Mouse (Mus musculus) lung, postnatal 0 days (tissue): ENCODE measurements around the gene Map1lc3b. TPM values are rescaled to one million over a fixed set of nuclear protein-coding genes. Genes with fewer than 3 reads are reported as not detected.

Source experiments
- ATAC-seq: fragments of 200-750 bp; cut with Nextera tagmentation; 2 replicates; pipeline ENCODE4 v1.8.0; 2017; ENCODE audit warnings: moderate library complexity
- DNase-seq: peaks from one replicate; pipeline ENCODE4 v3.0.0-alpha.2; 2016; ENCODE audit warnings: low spot score
- H3K27ac ChIP-seq: fragments of 300-500 bp; sonication (generic); 2 replicates; pipeline ENCODE4 v1.5.1; 2014; ENCODE audit warnings: antibody characterized with exemption, mild to moderate bottlenecking, low read length, mixed read lengths
- H3K27me3 ChIP-seq: fragments of 300-500 bp; sonication (generic); replicated peaks from 2 replicates; pipeline ENCODE4 v1.6.1; 2014; ENCODE audit warnings: low read length, mixed read lengths; ENCODE audit not compliant: insufficient read depth
- H3K36me3 ChIP-seq: fragments of 300-500 bp; sonication (generic); 2 replicates; pipeline ENCODE4 v1.6.1; 2014; ENCODE audit warnings: low read length, mixed read lengths; ENCODE audit not compliant: insufficient read depth
- H3K4me1 ChIP-seq: fragments of 300-500 bp; sonication (generic); 2 replicates; pipeline ENCODE4 v1.6.1; 2014; ENCODE audit warnings: antibody characterized with exemption, low read depth, low read length, mixed read lengths; ENCODE audit not compliant: insufficient read depth
- H3K4me2 ChIP-seq: fragments of 300-500 bp; sonication (generic); replicated peaks from 2 replicates; pipeline ENCODE4 v1.6.1; 2014; ENCODE audit warnings: low read depth, mild to moderate bottlenecking, low read length, moderate library complexity, mixed read lengths
- H3K4me3 ChIP-seq: fragments of 300-500 bp; sonication (generic); 2 replicates; pipeline ENCODE4 v1.5.1; 2014; ENCODE audit warnings: low read depth, low read length
- H3K9ac ChIP-seq: fragments of 300-500 bp; sonication (generic); replicated peaks from 2 replicates; pipeline ENCODE4 v1.6.1; 2014; ENCODE audit warnings: low read depth, mild to moderate bottlenecking
- H3K9me3 ChIP-seq: fragments of 300-500 bp; sonication (generic); 2 replicates; pipeline ENCODE4 v1.6.1; 2016; ENCODE audit warnings: low read length, mixed read lengths
- CTCF ChIP-seq: IDR thresholded peaks from 2 replicates; pipeline ENCODE4 v1.5.1; 2016; ENCODE audit warnings: antibody characterized with exemption, mild to moderate bottlenecking
- EP300 ChIP-seq: IDR thresholded peaks from 2 replicates; pipeline ENCODE4 v1.6.1; 2016; ENCODE audit warnings: antibody characterized with exemption, mild to moderate bottlenecking, control low read depth
- WGBS: fragments of 180-500 bp; shearing (Covaris S2); extraction: QIAGEN DNeasy Blood & Tissue Kit; methylation state at CpG from one replicate; pipeline ENCODE4 v1.1.7; 2014; 5-methylcytosine and 5-hydroxymethylcytosine counted together
- polyA plus RNA-seq: library from polyadenylated mRNA; unstranded; fragments of >200 nt; fragmentation: Nextera tagmentation; extraction: Ambion mirVana; gene quantifications from 2 replicates; pipeline ENCODE4 v1.2.1, GENCODE M21; 2015

Map1lc3b gene
- polyA plus RNA-seq, 1 experiment from 2014 or later = 449 TPM

DNA sequence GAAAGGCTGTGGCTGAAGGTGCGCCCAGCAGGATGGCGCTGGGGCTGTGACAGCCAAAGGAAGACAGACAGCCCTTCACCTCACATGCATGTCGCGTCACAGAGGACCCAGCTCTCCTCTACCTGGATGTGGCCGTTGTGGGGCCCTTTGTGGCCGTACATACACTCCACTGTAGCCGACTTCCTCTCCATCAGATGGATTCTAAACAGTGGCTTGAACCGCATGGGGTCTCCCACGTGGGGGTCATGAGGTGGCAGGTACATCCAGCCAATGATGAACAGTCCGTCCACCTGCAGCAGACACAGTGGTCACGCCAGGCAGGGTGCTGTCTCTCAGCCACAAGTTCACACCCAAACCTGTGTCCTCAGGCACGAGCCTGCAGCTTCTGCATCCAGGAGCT, 30.4 kb upstream of the Map1lc3b start:
- no peaks in the 10 kb centered on the region for H3K9me3 ChIP-seq
- WGBS = 90% methylated on average over 12 of the region's 12 CpGs
- no peak overlapping the region for H3K9ac ChIP-seq
- no peak for TF ChIP-seq EP300
- TF ChIP-seq CTCF = no peak
- no peaks in the 10 kb centered on the region; the same call in 1 of the 2 replicates for H3K4me1 ChIP-seq
- ATAC-seq = no peak
- H3K4me3 ChIP-seq = no peak overlapping the region
- H3K36me3 ChIP-seq = 0 out of 2 replicates have a peak, but pooled peaks cover 1% of the 10 kb centered on the region
- no peak overlapping the region for H3K27ac ChIP-seq
- H3K4me2 ChIP-seq = no peak overlapping the region
- H3K27me3 ChIP-seq = no peaks in the 10 kb centered on the region
- DNase-seq = no peak

DNA sequence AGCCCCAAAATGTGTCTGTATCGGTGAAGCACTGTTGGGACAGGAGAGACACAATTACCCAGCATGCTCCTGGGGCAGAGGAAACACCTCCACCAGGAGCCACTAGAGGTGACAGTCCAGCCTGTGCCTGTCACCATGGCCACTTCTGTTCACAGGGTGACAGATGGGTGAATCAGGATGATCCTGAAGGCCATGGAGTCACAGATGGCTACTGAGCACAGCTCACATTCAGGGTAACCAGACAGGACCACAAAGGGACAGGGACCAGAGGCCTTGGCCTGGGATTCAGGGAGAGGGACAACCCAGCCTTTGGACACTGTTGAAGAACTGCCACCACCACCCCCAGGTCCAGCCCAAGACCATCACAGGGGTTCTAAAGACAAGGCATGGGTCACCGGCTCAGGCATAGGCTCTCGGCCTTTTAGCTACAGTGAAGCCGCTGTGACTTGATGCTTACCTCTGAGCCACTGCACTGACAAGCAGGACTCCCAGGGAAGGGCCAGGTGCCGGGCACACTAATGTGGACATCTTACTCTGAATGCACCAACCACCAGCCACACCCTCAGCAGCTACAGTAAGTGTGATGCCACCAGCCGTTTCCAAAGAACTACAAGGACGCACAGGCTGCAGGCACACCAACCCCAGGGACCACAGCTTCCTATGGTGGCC, 29.6 kb upstream of the Map1lc3b start:
- Histone ChIP-seq H3K4me1 (no peaks in the 10 kb centered on the region; the same call in 1 of the 2 replicates), H3K27ac (no peak overlapping the region), H3K9me3 (no peaks in the 10 kb centered on the region), H3K4me2 (no peak overlapping the region), H3K36me3 (no peaks in the 10 kb centered on the region), H3K9ac (no peak overlapping the region), H3K4me3 (no peak overlapping the region), H3K27me3 (no peaks in the 10 kb centered on the region)
- 90% methylated on average over 7 of the region's 7 CpGs for WGBS
- no peak for ATAC-seq
- TF ChIP-seq EP300 (no peak), CTCF (no peak)
- no peak for DNase-seq

GRCm38 (mm10) chr8:121561636-121562345, 28.4 kb upstream of the Map1lc3b start:
- H3K27ac ChIP-seq = peak overlapping the region; percentile 38; the same call in 1 of the 2 replicates
- H3K4me1 ChIP-seq = no peaks in the 10 kb centered on the region; the same call in 1 of the 2 replicates
- TF ChIP-seq CTCF (no peak), EP300 (no peak)
- no peak overlapping the region for H3K9ac ChIP-seq
- no peaks in the 10 kb centered on the region for H3K9me3 ChIP-seq
- no peak overlapping the region for H3K4me3 ChIP-seq
- H3K36me3 ChIP-seq = no peaks in the 10 kb centered on the region
- ATAC-seq (peak; percentile 16; the same call in 1 of the 2 replicates), DNase-seq (peak; percentile 80)
- WGBS = 68% methylated on average over 16 of the region's 16 CpGs
- no peaks in the 10 kb centered on the region for H3K27me3 ChIP-seq
- H3K4me2 ChIP-seq = no peak overlapping the region

DNA sequence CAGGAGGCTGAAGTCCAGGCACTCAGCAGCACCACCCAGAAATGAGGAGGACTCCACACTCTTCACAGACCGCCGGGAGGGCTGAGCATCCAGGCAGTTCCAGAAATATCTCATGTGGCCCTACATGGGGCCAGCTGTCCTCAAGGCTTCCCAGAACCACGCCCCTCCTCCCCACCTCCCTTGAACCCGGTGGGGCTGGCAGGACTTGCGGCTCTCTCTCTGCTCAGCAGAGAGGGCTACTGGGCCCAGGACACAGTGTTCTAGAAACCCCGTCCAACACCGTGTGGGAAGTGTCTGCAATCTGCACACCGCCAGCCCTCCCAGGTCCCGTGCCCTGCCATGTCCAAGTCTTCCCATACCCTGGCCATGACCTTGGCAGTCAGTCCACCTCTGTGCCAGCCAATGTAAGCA, 27.2 kb upstream of the Map1lc3b start:
- DNase-seq (peak; percentile 72), ATAC-seq (peak; percentile 85)
- Histone ChIP-seq H3K27ac (peak overlapping the region; percentile 57; the same call in 1 of the 2 replicates), H3K4me1 (no peaks in the 10 kb centered on the region; the same call in 1 of the 2 replicates), H3K9ac (no peak overlapping the region), H3K4me2 (no peak overlapping the region), H3K4me3 (no peak overlapping the region), H3K9me3 (no peaks in the 10 kb centered on the region), H3K36me3 (no peaks in the 10 kb centered on the region), H3K27me3 (no peaks in the 10 kb centered on the region)
- 50% methylated on average over 9 of the region's 9 CpGs for WGBS
- no peak for TF ChIP-seq CTCF
- peak; percentile 74 for TF ChIP-seq EP300

GRCm38 (mm10) chr8:121563701-121564100, 26.5 kb upstream of the Map1lc3b start:
- Histone ChIP-seq H3K4me1 (no peaks in the 10 kb centered on the region; the same call in 1 of the 2 replicates), H3K36me3 (no peaks in the 10 kb centered on the region), H3K4me2 (no peak overlapping the region), H3K9me3 (no peaks in the 10 kb centered on the region), H3K4me3 (no peak overlapping the region), H3K9ac (no peak overlapping the region), H3K27ac (peak overlapping the region; percentile 57; the same call in 1 of the 2 replicates), H3K27me3 (no peaks in the 10 kb centered on the region)
- no peak for ATAC-seq
- WGBS = 59% methylated on average over 6 of the region's 6 CpGs
- no peak for TF ChIP-seq EP300
- TF ChIP-seq CTCF = no peak
- DNase-seq = no peak

DNA sequence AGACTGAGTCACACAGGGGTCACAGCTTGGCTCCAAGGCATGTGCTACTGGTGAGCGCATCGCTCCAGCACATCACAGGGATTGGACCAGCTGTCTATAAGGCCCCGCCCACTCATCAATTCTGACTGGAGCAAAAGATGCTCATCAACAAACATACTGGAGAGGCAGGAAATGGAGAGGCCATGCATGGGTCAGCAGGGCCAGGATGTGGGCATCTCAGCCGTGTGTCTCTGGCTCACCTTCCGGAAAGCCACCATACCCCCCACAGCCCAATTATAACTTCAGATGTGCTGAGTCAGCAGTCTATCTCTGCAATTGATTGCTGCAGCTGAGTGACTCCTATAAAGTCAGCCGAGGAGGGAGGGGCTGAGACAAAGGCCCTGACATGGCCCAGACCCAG, 21.8 kb upstream of the Map1lc3b start:
- TF ChIP-seq EP300 = no peak
- TF ChIP-seq CTCF = no peak
- 66% methylated on average over 6 of the region's 6 CpGs for WGBS

More for the DNA sequence above, 21.8 kb upstream of the Map1lc3b start:
- H3K27ac ChIP-seq = no peak overlapping the region
- H3K4me1 ChIP-seq = peaks cover 4% of the 10 kb centered on the region; the same call in 1 of the 2 replicates
- ATAC-seq (no peak; the same call in 1 of the 2 replicates), DNase-seq (no peak)
- H3K4me3 ChIP-seq = no peak overlapping the region
- no peaks in the 10 kb centered on the region for H3K36me3 ChIP-seq
- no peaks in the 10 kb centered on the region for H3K27me3 ChIP-seq
- no peak overlapping the region for H3K9ac ChIP-seq
- no peak overlapping the region for H3K4me2 ChIP-seq
- H3K9me3 ChIP-seq = no peaks in the 10 kb centered on the region
